Mouse (Mus musculus): Measurements from ENCODE around the gene Per1.
A peak's percentile ranks its signal among the peaks of the same experiment; 100 is the strongest.

The Per1 gene

GRCm38 (mm10) chr11:69133566-69133922 lies 38.5 kb downstream of the Per1 start:
- no peak for DNase-seq (ENCODE audit: low spot score in 2 of 2)

- DNase-seq (ENCODE audit: low spot score in 2 of 2) = peak in 1 of 2 experiments; percentile 38
These were observed 39.1 kb downstream of the Per1 start for GRCm38 (mm10) chr11:69133923-69134621.

- DNase-seq (ENCODE audit: low spot score in 2 of 2) = no peak
These were observed 39.6 kb downstream of the Per1 start for GRCm38 (mm10) chr11:69134622-69134968.

- DNase-seq (ENCODE audit: low spot score in 2 of 2) = no peak
These were observed 40.3 kb downstream of the Per1 start for GRCm38 (mm10) chr11:69135361-69135760.

GRCm38 (mm10) chr11:69147546-69147945 lies 52.5 kb downstream of the Per1 start:
- no peak for DNase-seq (ENCODE audit: low spot score in 2 of 2)

GRCm38 (mm10) chr11:69148451-69148960 lies 53.5 kb downstream of the Per1 start:
- DNase-seq (ENCODE audit: low spot score in 2 of 2) = no peak

GRCm38 (mm10) chr11:69149728-69150127 lies 54.7 kb downstream of the Per1 start:
- no peak for DNase-seq (ENCODE audit: low spot score in 2 of 2)

- DNase-seq (ENCODE audit: low spot score in 2 of 2) = peak in 1 of 2 experiments; percentile 70
These were observed 55.4 kb downstream of the Per1 start for GRCm38 (mm10) chr11:69150444-69150843.

GRCm38 (mm10) chr11:69151004-69151403 lies 56.0 kb downstream of the Per1 start:
- DNase-seq (ENCODE audit: low spot score in 2 of 2) = no peak

GRCm38 (mm10) chr11:69153831-69154230 lies 58.8 kb downstream of the Per1 start:
- DNase-seq (ENCODE audit: low spot score in 2 of 2) = no peak

- DNase-seq (ENCODE audit: low spot score in 2 of 2) = no peak
These were observed 60.3 kb downstream of the Per1 start for GRCm38 (mm10) chr11:69155351-69155750.

GRCm38 (mm10) chr11:69156800-69157199 lies 61.8 kb downstream of the Per1 start, which contains the start of gene Alox12b:
Gene Alox12b (plus strand): TSS chr11:69156989.
- no peak for DNase-seq (ENCODE audit: low spot score in 2 of 2)

Measured in natural killer cell, adult 2 months (primary cell).